Mouse (Mus musculus): ENCODE measurements around the gene Scamp4.

Gene Scamp4

DNA sequence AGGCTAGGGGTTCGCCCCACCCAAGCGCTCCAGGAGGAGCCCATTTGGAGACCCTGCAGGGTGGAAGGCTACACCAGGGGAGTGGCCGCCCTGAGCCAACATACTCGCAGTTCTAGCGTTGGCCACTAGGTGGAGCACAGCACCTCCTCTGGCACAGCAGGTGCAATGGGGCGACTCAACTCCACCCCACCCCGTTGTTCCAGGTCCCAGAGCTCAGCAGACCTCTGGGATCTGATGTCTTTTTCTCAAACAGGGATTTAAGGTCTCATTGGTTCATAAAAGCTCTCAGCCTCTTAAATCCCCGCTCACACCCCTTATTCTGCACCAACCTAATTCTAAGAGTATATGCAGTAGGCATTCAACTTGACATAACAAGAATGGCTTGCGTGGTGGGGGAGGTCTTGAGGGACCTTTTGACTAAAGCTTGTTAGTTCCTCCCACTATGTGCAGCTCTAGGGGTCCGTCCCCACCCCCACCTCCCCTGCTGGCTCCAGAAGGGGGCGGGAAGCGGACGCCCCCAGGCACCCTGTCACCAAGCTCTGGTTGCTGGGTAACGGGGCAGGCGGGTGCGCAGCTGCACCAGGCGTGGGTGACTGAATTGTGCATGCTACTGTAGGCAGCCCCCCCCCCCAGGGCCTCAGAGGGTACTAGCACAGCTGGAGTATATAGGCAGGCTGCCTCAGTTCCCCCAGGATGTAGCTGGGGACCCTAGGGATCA, 36.1 kb upstream of the Scamp4 start:
- H3K36me3 ChIP-seq (ENCODE audit: insufficient read depth, low read length): peaks cover 45% of the 10 kb centered on the region
- H3K27me3 ChIP-seq (ENCODE audit: insufficient read depth, low read length): no peaks in the 10 kb centered on the region
- TF ChIP-seq CTCF (conservative IDR thresholded peaks at IDR 0.05; ENCODE audit: low read length): peak; percentile 90
- no peak for TF ChIP-seq NANOG (IDR thresholded peaks at IDR 0.05; ENCODE audit: borderline replicate concordance, low read length)
- no peak for TF ChIP-seq POU5F1 (IDR thresholded peaks at IDR 0.05; ENCODE audit: borderline replicate concordance, low read length)
- H3K4me1 ChIP-seq (replicated peaks; ENCODE audit: low read depth, low read length): peaks cover 84% of the 10 kb centered on the region
- H3K4me3 ChIP-seq (replicated peaks; ENCODE audit: low read length): peak overlapping the region; percentile 46
- H3K9me3 ChIP-seq (ENCODE audit: low read length): no peaks in the 10 kb centered on the region

GRCm38 (mm10) chr10:80568876-80569275, 33.8 kb upstream of the Scamp4 start:
- H3K4me3 ChIP-seq (replicated peaks; ENCODE audit: low read length): peak overlapping the region; percentile 72
- H3K27me3 ChIP-seq (ENCODE audit: insufficient read depth, low read length): no peaks in the 10 kb centered on the region
- TF ChIP-seq POU5F1 (IDR thresholded peaks at IDR 0.05; ENCODE audit: borderline replicate concordance, low read length): no peak
- TF ChIP-seq NANOG (IDR thresholded peaks at IDR 0.05; ENCODE audit: borderline replicate concordance, low read length): no peak
- TF ChIP-seq CTCF (conservative IDR thresholded peaks at IDR 0.05; ENCODE audit: low read length): no peak
- H3K4me1 ChIP-seq (replicated peaks; ENCODE audit: low read depth, low read length): peaks cover 97% of the 10 kb centered on the region
- peaks cover 54% of the 10 kb centered on the region for H3K36me3 ChIP-seq (ENCODE audit: insufficient read depth, low read length)
- no peaks in the 10 kb centered on the region for H3K9me3 ChIP-seq (ENCODE audit: low read length)

DNA sequence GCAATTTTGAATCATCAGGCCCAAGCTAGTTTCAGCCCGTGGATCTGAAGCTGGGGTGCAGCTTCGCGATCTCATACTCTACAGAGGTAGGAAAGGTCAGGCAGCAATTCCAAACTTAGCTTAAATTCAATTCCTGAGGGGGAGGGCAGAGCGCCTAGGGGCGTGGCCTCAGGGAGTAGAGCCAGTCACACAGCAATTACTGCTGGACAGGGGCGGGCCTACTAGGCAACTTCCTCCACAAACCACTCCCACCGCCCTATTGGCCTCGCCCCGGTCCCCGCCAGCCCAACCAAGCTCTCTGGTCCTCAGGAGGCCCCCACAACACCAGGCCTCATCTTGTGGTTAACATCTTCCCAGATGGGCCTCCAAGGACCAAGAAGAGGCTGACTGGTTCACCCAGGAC, 33.0 kb upstream of the Scamp4 start:
- peaks cover 97% of the 10 kb centered on the region for H3K4me1 ChIP-seq (replicated peaks; ENCODE audit: low read depth, low read length)
- H3K9me3 ChIP-seq (ENCODE audit: low read length): no peaks in the 10 kb centered on the region
- peak overlapping the region; percentile 72 for H3K4me3 ChIP-seq (replicated peaks; ENCODE audit: low read length)
- H3K27me3 ChIP-seq (ENCODE audit: insufficient read depth, low read length): no peaks in the 10 kb centered on the region
- TF ChIP-seq POU5F1 (IDR thresholded peaks at IDR 0.05; ENCODE audit: borderline replicate concordance, low read length): no peak
- TF ChIP-seq CTCF (conservative IDR thresholded peaks at IDR 0.05; ENCODE audit: low read length): no peak
- TF ChIP-seq NANOG (IDR thresholded peaks at IDR 0.05; ENCODE audit: borderline replicate concordance, low read length): no peak
- peaks cover 54% of the 10 kb centered on the region for H3K36me3 ChIP-seq (ENCODE audit: insufficient read depth, low read length)

GRCm38 (mm10) chr10:80570419-80570818, 32.3 kb upstream of the Scamp4 start:
- TF ChIP-seq POU5F1 (IDR thresholded peaks at IDR 0.05; ENCODE audit: borderline replicate concordance, low read length) (no peak), NANOG (IDR thresholded peaks at IDR 0.05; ENCODE audit: borderline replicate concordance, low read length) (no peak), CTCF (conservative IDR thresholded peaks at IDR 0.05; ENCODE audit: low read length) (no peak)
- no peaks in the 10 kb centered on the region for H3K27me3 ChIP-seq (ENCODE audit: insufficient read depth, low read length)
- H3K4me1 ChIP-seq (replicated peaks; ENCODE audit: low read depth, low read length): peaks cover 100% of the 10 kb centered on the region

GRCm38 (mm10) chr10:80570871-80571836, 31.5 kb upstream of the Scamp4 start:
- H3K9me3 ChIP-seq (ENCODE audit: low read length): no peaks in the 10 kb centered on the region
- H3K4me3 ChIP-seq (replicated peaks; ENCODE audit: low read length): peak overlapping the region; percentile 72
- peaks cover 54% of the 10 kb centered on the region for H3K36me3 ChIP-seq (ENCODE audit: insufficient read depth, low read length)
- TF ChIP-seq POU5F1 (IDR thresholded peaks at IDR 0.05; ENCODE audit: borderline replicate concordance, low read length): no peak
- TF ChIP-seq NANOG (IDR thresholded peaks at IDR 0.05; ENCODE audit: borderline replicate concordance, low read length): no peak
- no peak for TF ChIP-seq CTCF (conservative IDR thresholded peaks at IDR 0.05; ENCODE audit: low read length)
- no peaks in the 10 kb centered on the region for H3K27me3 ChIP-seq (ENCODE audit: insufficient read depth, low read length)
- peaks cover 100% of the 10 kb centered on the region for H3K4me1 ChIP-seq (replicated peaks; ENCODE audit: low read depth, low read length)

More at GRCm38 (mm10) chr10:80570419-80570818, 32.3 kb upstream of the Scamp4 start:
- Histone ChIP-seq H3K9me3 (ENCODE audit: low read length) (no peaks in the 10 kb centered on the region), H3K4me3 (replicated peaks; ENCODE audit: low read length) (peak overlapping the region; percentile 72), H3K36me3 (ENCODE audit: insufficient read depth, low read length) (peaks cover 57% of the 10 kb centered on the region)

DNA sequence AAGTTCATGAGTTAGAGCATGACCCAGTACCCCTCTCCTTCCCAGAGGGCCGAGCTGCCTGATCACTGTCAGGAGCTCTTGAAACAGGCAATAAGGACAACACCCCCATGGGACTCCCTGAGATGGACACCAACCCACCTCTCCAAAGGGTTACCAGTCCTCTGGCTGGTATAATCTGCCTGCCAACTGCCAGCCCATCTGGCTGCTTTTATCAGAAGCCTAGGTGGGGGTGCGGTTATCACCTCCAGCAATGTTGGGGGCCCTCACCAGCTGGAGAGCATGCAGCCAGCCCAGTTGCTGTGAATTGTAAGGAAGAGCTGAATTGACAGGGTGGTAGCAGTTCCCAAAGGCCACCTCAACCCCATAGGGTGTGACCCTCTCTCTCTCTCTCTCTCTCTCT, 30.2 kb upstream of the Scamp4 start:
- peak overlapping the region; percentile 72; the same call in 1 of the 2 replicates for H3K4me3 ChIP-seq (replicated peaks; ENCODE audit: low read length)
- TF ChIP-seq NANOG (IDR thresholded peaks at IDR 0.05; ENCODE audit: borderline replicate concordance, low read length) (no peak), CTCF (conservative IDR thresholded peaks at IDR 0.05; ENCODE audit: low read length) (no peak), POU5F1 (IDR thresholded peaks at IDR 0.05; ENCODE audit: borderline replicate concordance, low read length) (no peak)
- no peaks in the 10 kb centered on the region for H3K9me3 ChIP-seq (ENCODE audit: low read length)
- H3K36me3 ChIP-seq (ENCODE audit: insufficient read depth, low read length): peaks cover 53% of the 10 kb centered on the region
- peaks cover 88% of the 10 kb centered on the region for H3K4me1 ChIP-seq (replicated peaks; ENCODE audit: low read depth, low read length)
- H3K27me3 ChIP-seq (ENCODE audit: insufficient read depth, low read length): no peaks in the 10 kb centered on the region

DNA sequence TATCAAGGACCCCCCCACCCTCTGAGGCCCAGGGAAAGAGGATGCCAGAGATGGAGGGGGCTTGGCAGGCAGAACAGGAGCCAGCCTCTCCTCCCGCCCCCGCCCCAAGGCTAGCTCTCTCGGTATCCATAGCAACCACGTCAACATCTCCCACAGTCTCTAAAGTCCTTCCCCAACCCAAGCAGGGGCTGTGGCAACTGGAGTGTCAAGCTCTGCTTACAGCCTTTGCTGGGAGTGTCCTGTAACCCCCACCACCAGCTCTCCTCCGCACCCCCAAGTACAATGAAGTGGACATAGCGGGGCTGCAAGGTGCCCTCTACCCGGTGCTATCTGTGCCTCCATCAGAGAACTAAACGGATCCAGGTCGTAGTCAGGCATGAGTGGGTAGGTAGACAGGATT, 28.7 kb upstream of the Scamp4 start:
- H3K27me3 ChIP-seq (ENCODE audit: insufficient read depth, low read length): no peaks in the 10 kb centered on the region
- H3K9me3 ChIP-seq (ENCODE audit: low read length): no peaks in the 10 kb centered on the region
- H3K36me3 ChIP-seq (ENCODE audit: insufficient read depth, low read length): peaks cover 38% of the 10 kb centered on the region
- H3K4me3 ChIP-seq (replicated peaks; ENCODE audit: low read length): peak overlapping the region; percentile 30
- peaks cover 78% of the 10 kb centered on the region for H3K4me1 ChIP-seq (replicated peaks; ENCODE audit: low read depth, low read length)
- TF ChIP-seq CTCF (conservative IDR thresholded peaks at IDR 0.05; ENCODE audit: low read length): no peak
- no peak for TF ChIP-seq POU5F1 (IDR thresholded peaks at IDR 0.05; ENCODE audit: borderline replicate concordance, low read length)
- TF ChIP-seq NANOG (IDR thresholded peaks at IDR 0.05; ENCODE audit: borderline replicate concordance, low read length): no peak

GRCm38 (mm10) chr10:80574896-80575295, 27.8 kb upstream of the Scamp4 start:
- Histone ChIP-seq H3K4me1 (replicated peaks; ENCODE audit: low read depth, low read length) (peaks cover 78% of the 10 kb centered on the region), H3K27me3 (ENCODE audit: insufficient read depth, low read length) (no peaks in the 10 kb centered on the region), H3K9me3 (ENCODE audit: low read length) (no peaks in the 10 kb centered on the region), H3K4me3 (replicated peaks; ENCODE audit: low read length) (peak overlapping the region; percentile 93), H3K36me3 (ENCODE audit: insufficient read depth, low read length) (peaks cover 32% of the 10 kb centered on the region)
- no peak for TF ChIP-seq CTCF (conservative IDR thresholded peaks at IDR 0.05; ENCODE audit: low read length)
- TF ChIP-seq POU5F1 (IDR thresholded peaks at IDR 0.05; ENCODE audit: borderline replicate concordance, low read length): no peak
- TF ChIP-seq NANOG (IDR thresholded peaks at IDR 0.05; ENCODE audit: borderline replicate concordance, low read length): no peak

Measured in E14TG2a.4 (cell line).